Mouse (Mus musculus) liver, postnatal 0 days (tissue): ENCODE measurements around the gene 4930432M17Rik.

Experiments
- CTCF ChIP-seq: sonication (generic); IDR thresholded peaks from 2 replicates; pipeline ENCODE4 v1.5.1; 2016; ENCODE audit warnings: antibody characterized with exemption, low read depth
- EP300 ChIP-seq: IDR thresholded peaks from 2 replicates; pipeline ENCODE4 v1.6.1; 2016; ENCODE audit warnings: antibody characterized with exemption, low read depth, mild to moderate bottlenecking

- TF ChIP-seq CTCF (no peak), EP300 (no peak)
These were observed 7.7 kb upstream of the 4930432M17Rik start for GRCm38 (mm10) chr3:121662705-121663469.
